Comparison of ENCODE assay signal across 27 mouse cellular contexts in the genomic region with DNA sequence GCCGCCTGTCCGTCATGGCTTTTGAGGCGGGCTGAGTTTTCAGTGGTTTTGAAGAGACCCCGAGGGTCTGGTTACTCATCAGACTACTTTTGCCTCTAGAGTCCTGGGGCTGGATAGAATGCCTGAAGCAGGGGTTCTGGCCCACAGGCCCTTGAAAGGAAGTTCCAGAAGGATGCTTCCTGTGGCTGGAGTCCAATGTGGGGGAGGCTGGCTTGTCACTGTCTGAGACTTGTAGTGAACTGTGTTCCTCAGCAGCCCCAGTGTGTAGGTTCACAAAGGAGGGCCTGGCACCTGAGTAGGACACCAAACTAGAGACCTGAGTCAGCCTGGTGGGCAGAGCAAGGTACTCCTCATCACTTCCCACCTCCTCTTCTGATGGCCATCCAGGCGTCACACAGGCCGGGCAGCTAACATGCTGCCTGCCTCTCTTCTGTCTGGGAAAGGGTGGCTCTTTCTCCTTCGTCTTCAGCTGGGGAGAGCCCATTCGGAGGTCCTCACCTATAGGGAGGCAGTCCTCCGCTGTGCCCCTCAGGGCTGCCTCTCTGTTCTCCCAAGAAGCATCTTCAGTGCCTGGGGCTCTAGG. TPM values are rescaled to one million over a fixed set of nuclear protein-coding genes. Genes with fewer than 3 reads are reported as not detected.
DNase-seq lines count a peak whose midpoint lies in the region; ATAC-seq and TF ChIP-seq lines count a peak whose summit lies in the region.
"Had no signal": no experiment of that assay in that cellular context is flagged by ENCODE, and none has a peak within 500 bp of the region (broad histone marks: within the 10 kb centered on the region; RNA-seq: fewer than 3 reads in every experiment).

No protein-coding gene starts in this region.

- TF ChIP-seq POLR2A in MEL (IDR thresholded peaks at IDR 0.05; ENCODE audit: control insufficient read depth in 1 of 2, insufficient read depth in 1 of 2, low read depth in 1 of 2, low read length in 2 of 2, poor library complexity in 1 of 2) = no peak

- no peaks in the 10 kb centered on the region for H3K9me3 ChIP-seq in heart, embryonic 11.5 days (replicated peaks; ENCODE audit: control insufficient read depth, low read length)
- H3K9me3 ChIP-seq in kidney, embryonic 16.5 days (ENCODE audit: low read length) = no peaks in the 10 kb centered on the region
- no peaks in the 10 kb centered on the region for H3K9me3 ChIP-seq in MEL (replicated peaks; ENCODE audit: insufficient read depth, low read length)
- H3K9me3 ChIP-seq: embryonic facial prominence, embryonic 13.5 days; limb, embryonic 10.5 days; limb, embryonic 15.5 days; liver, embryonic 13.5 days; midbrain, embryonic 13.5 days had no signal

- WGBS in heart, embryonic 11.5 days (ENCODE audit: insufficient replicate concordance) = 88% methylated on average over 9 of the region's 9 CpGs
- WGBS in kidney, embryonic 16.5 days = 91% methylated on average over 9 of the region's 9 CpGs

- no peak overlapping the region for H3K4me3 ChIP-seq in heart, embryonic 11.5 days (ENCODE audit: low read depth, low read length)
- no peak overlapping the region for H3K4me3 ChIP-seq in kidney, embryonic 16.5 days (ENCODE audit: low read length)
- H3K4me3 ChIP-seq in MEL (ENCODE audit: control insufficient read depth in 1 of 2, insufficient read depth in 1 of 2, low read depth in 2 of 2, low read length in 2 of 2) = no peak overlapping the region
- H3K4me3 ChIP-seq: embryonic facial prominence, embryonic 13.5 days; layer of hippocampus, adult 2 months; limb, embryonic 10.5 days; limb, embryonic 15.5 days; liver, embryonic 13.5 days; midbrain, embryonic 13.5 days had no signal

- H3K79me2 ChIP-seq in MEL (ENCODE audit: control insufficient read depth, insufficient read depth, low read length, poor library complexity) = peaks cover 4% of the 10 kb centered on the region; the same call in 1 of the 2 replicates

- peaks cover 42% of the 10 kb centered on the region for H3K36me3 ChIP-seq in heart, embryonic 11.5 days (ENCODE audit: control insufficient read depth, insufficient read depth, low read length)
- peaks cover 66% of the 10 kb centered on the region for H3K36me3 ChIP-seq in kidney, embryonic 16.5 days (ENCODE audit: insufficient read depth, low read length)
- H3K36me3 ChIP-seq in MEL (ENCODE audit: control insufficient read depth in 1 of 2, insufficient read depth in 2 of 2, low read length in 2 of 2) = peaks cover 11 to 19% of the 10 kb centered on the region in 2 experiments

- intact Hi-C loops in heart, postnatal 10 days (cut with DNase I) = no loop called here

- H3K27me3 ChIP-seq in heart, embryonic 11.5 days (ENCODE audit: control insufficient read depth, insufficient read depth, low read length) = no peaks in the 10 kb centered on the region
- no peaks in the 10 kb centered on the region for H3K27me3 ChIP-seq in kidney, embryonic 16.5 days (ENCODE audit: insufficient read depth, low read length)
- no peaks in the 10 kb centered on the region for H3K27me3 ChIP-seq in MEL (ENCODE audit: control insufficient read depth in 1 of 2, insufficient read depth in 2 of 2, low read length in 2 of 2)
- H3K27me3 ChIP-seq: embryonic facial prominence, embryonic 13.5 days; limb, embryonic 15.5 days; liver, embryonic 13.5 days; midbrain, embryonic 13.5 days had no signal

- no peak overlapping the region for H3K27ac ChIP-seq in heart, embryonic 11.5 days (ENCODE audit: low read depth, low read length)
- H3K27ac ChIP-seq in kidney, embryonic 16.5 days (ENCODE audit: low read length) = no peak overlapping the region
- H3K27ac ChIP-seq in MEL (ENCODE audit: control insufficient read depth, low read depth, low read length) = no peak overlapping the region
- H3K27ac ChIP-seq: embryonic facial prominence, embryonic 13.5 days; hindbrain, embryonic 14.5 days; kidney, postnatal 0 days; limb, embryonic 10.5 days; limb, embryonic 15.5 days; liver, embryonic 13.5 days; midbrain, embryonic 13.5 days had no signal

- H3K4me2 ChIP-seq in heart, embryonic 11.5 days = no peak overlapping the region
- no peak overlapping the region for H3K4me2 ChIP-seq in kidney, embryonic 16.5 days (replicated peaks; ENCODE audit: low read depth, low read length)
- H3K4me2 ChIP-seq: embryonic facial prominence, embryonic 13.5 days; hindbrain, embryonic 14.5 days; limb, embryonic 15.5 days; liver, embryonic 13.5 days; midbrain, embryonic 13.5 days had no signal

- peak; percentile 38 for DNase-seq in heart, adult 8-10 months (ENCODE audit: low spot score)
- DNase-seq in kidney, postnatal 36 days = peak; percentile 26 to 46
- DNase-seq in MEL (ENCODE audit: low read depth, low spot score) = no peak
- peak; percentile 41 to 51 for DNase-seq in heart, postnatal 10 days
- DNase-seq in cerebellum, postnatal 4 days (ENCODE audit: low spot score in 2 of 2) = no peak
- DNase-seq in cerebellum, adult 18-20 months = no peak
- DNase-seq: adrenal gland, adult 8-10 months; cerebellum, adult 9-11 months; gastrocnemius, postnatal 14 days; liver, embryonic 13.5 days; lung, adult 18-20 months; lung, postnatal 4 days; thymus, adult 2 months; thymus, postnatal 36 days had no signal

- no peak for TF ChIP-seq RAD21 in MEL (IDR thresholded peaks at IDR 0.05; ENCODE audit: low read depth, low read length)

- no peak for TF ChIP-seq CTCF in MEL (IDR thresholded peaks at IDR 0.05 in 2 of 3, conservative IDR thresholded peaks at IDR 0.05 in 1 of 3; ENCODE audit: control insufficient read depth in 1 of 3, insufficient read depth in 1 of 3, low read depth in 2 of 3, low read length in 3 of 3, poor library complexity in 1 of 3, severe bottlenecking in 1 of 3)

- no peak for TF ChIP-seq EP300 in MEL (IDR thresholded peaks at IDR 0.05; ENCODE audit: low read depth in 1 of 2, low read length in 2 of 2)

- no peak for ATAC-seq in heart, embryonic 11.5 days (replicated peaks; ENCODE audit: insufficient number of reproducible peaks, low FRiP score, low TSS enrichment)
- no peak for ATAC-seq in kidney, embryonic 16.5 days (ENCODE audit: low FRiP score, low TSS enrichment)
- ATAC-seq: CD4-positive, CD25-positive, alpha-beta regulatory T cell, adult 4 months; forebrain, embryonic 16.5 days; intestine, postnatal 0 days; lung, postnatal 0 days; midbrain, embryonic 13.5 days had no signal

- no peak overlapping the region for H3K9ac ChIP-seq in heart, embryonic 11.5 days (ENCODE audit: low read depth, low read length)
- H3K9ac ChIP-seq in kidney, embryonic 16.5 days (replicated peaks; ENCODE audit: low read length) = no peak overlapping the region
- no peak overlapping the region for H3K9ac ChIP-seq in MEL (ENCODE audit: control insufficient read depth, low read depth, low read length, poor library complexity, severe bottlenecking)
- H3K9ac ChIP-seq: embryonic facial prominence, embryonic 13.5 days; hindbrain, embryonic 14.5 days; limb, embryonic 15.5 days; liver, embryonic 13.5 days; midbrain, embryonic 13.5 days had no signal

- peaks cover 14% of the 10 kb centered on the region for H3K4me1 ChIP-seq in heart, embryonic 11.5 days (ENCODE audit: control insufficient read depth, insufficient read depth, low read length)
- 0 out of 2 replicates have a peak, but pooled peaks cover 11% of the 10 kb centered on the region for H3K4me1 ChIP-seq in kidney, embryonic 16.5 days (ENCODE audit: insufficient read depth, low read length)
- peaks cover 4 to 6% of the 10 kb centered on the region in 2 experiments; a peak in 3 of 4 replicates for H3K4me1 ChIP-seq in MEL (ENCODE audit: control insufficient read depth in 1 of 2, insufficient read depth in 2 of 2, low read length in 2 of 2)

TF ChIP-seq in MEL, 35 proteins besides CTCF, POLR2A, EP300 and RAD21:
- no peak for TF ChIP-seq NELFE (IDR thresholded peaks at IDR 0.05; ENCODE audit: low read depth, low read length)
- TF ChIP-seq TBP (IDR thresholded peaks at IDR 0.05; ENCODE audit: low read depth, low read length) = no peak
- TF ChIP-seq POLR2AphosphoS2 (IDR thresholded peaks at IDR 0.05; ENCODE audit: low read length) = 0 out of 2 replicates have a peak, but pooled peaks have one; percentile 18
TF ChIP-seq in MEL: peak in this region for 1.

RNA-seq across cellular contexts. Expression of a gene that starts 9.9 kb away (rescaled TPM):
- total RNA-seq in heart, adult 8-10 months (2022) = 10 to 100 TPM; 41.9 to 47.2 (median 43.2) TPM
- polyA plus RNA-seq in heart, embryonic 11.5 days (2014; fragmentation: Nextera tagmentation; extraction: Ambion mirVana) = 32.0 and 32.8 TPM in 2 replicates
- polyA plus RNA-seq in kidney, embryonic 16.5 days (2015; fragmentation: Nextera tagmentation; extraction: Ambion mirVana) = 35.1 and 40.5 TPM in 2 replicates
- 20.0 and 22.2 TPM in 2 replicates for total RNA-seq in MEL (2012; rRNA removed)
- 10 to 100 TPM in 1 of 2 experiments, not detected in 1; 24.7 TPM for polyA plus RNA-seq in MEL (2012; ENCODE audit: insufficient read depth in 1 of 2, insufficient read length in 2 of 2, low read depth in 1 of 2, low replicate concordance in 2 of 2, missing spikeins in 1 of 2)
- 10 to 100 TPM; 40.0 to 42.7 TPM for total RNA-seq in heart, postnatal 10 days (2021)

RNA-seq across cellular contexts. Expression of a gene that starts 38.1 kb away (rescaled TPM):
- total RNA-seq in heart, adult 8-10 months (2022) = 100 to 1,000 TPM; 116 to 134 (median 127) TPM
- polyA plus RNA-seq in heart, embryonic 11.5 days (2014; fragmentation: Nextera tagmentation; extraction: Ambion mirVana) = 197 and 209 TPM in 2 replicates
- polyA plus RNA-seq in kidney, embryonic 16.5 days (2015; fragmentation: Nextera tagmentation; extraction: Ambion mirVana) = 261 and 265 TPM in 2 replicates
- total RNA-seq in MEL (2012; rRNA removed) = 79.5 and 83.9 TPM in 2 replicates
- polyA plus RNA-seq in MEL (2012; ENCODE audit: insufficient read depth in 1 of 2, insufficient read length in 2 of 2, low read depth in 1 of 2, low replicate concordance in 2 of 2, missing spikeins in 1 of 2) = 100 to 1,000 TPM; 139 to 336 TPM
- total RNA-seq in heart, postnatal 10 days (2021) = 100 to 1,000 TPM; 163 to 167 TPM

Comparison
In these comparisons a context has a peak if more than half of its experiments do, and no peak if none do; other contexts are left out.
1. DNase-seq: peak in heart, adult 8-10 months (single experiment), kidney, postnatal 36 days (2 of 2) and heart, postnatal 10 days (2 of 2); none in MEL (single experiment), cerebellum, postnatal 4 days (0 of 2) and cerebellum, adult 18-20 months (0 of 2).